Mouse (Mus musculus): ENCODE measurements around the gene Gm42674. TPM values are rescaled to one million over a fixed set of nuclear protein-coding genes. Genes with fewer than 3 reads are reported as not detected.

Gm42674 gene
- not detected in 2 replicates for polyA plus RNA-seq (2015; fragmentation: Nextera tagmentation; extraction: Ambion mirVana)

DNA sequence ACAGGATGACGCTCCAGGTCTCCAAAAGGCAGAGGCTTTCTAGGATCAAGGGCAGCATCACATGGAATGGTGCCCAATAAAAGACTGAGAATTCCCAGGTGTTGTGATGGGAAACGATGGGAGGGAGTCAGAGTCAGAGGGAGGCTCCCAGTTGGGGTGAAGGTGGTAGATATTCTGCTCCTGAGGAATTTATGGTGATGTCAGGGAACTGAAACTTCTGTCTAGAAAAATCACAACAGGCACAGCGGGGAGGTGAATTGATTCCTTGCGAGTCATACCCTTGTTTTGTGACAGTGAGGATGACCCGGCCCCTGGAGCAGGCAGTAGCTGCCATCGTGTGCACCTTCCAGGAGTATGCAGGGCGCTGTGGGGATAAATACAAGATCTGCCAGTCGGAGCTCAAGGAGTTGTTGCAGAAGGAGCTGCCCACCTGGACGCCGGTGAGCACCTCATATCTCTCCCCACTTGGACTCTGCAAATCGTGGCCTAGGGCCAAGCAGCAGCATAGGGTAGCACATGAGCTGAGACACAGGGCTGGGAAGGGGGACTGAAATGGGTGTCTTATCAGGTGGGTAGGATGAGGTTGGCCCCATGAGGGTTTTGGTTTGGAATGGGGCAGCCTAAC lies at the start of gene Gm42674:
TSS of gene Gm42674 (plus strand) at position 419 of the 625 bp plus-strand sequence.
- Histone ChIP-seq H3K4me1 (replicated peaks; ENCODE audit: control insufficient read depth, insufficient read depth, low read length) (peaks cover 13% of the 10 kb centered on the region), H3K4me3 (replicated peaks; ENCODE audit: low read length) (no peak within 1 kb of the TSS), H3K4me2 (ENCODE audit: low read length) (no peak within 1 kb of the TSS), H3K9ac (replicated peaks; ENCODE audit: low read depth, low read length) (no peak within 1 kb of the TSS), H3K9me3 (ENCODE audit: control insufficient read depth, low read length) (no peaks in the 10 kb centered on the region), H3K27me3 (replicated peaks; ENCODE audit: control insufficient read depth, insufficient read depth, low read length) (no peaks in the 10 kb centered on the region), H3K36me3 (ENCODE audit: control insufficient read depth, insufficient read depth) (no peaks in the 10 kb centered on the region), H3K27ac (ENCODE audit: low read length) (no peak within 1 kb of the TSS)
- ATAC-seq = no peak
- WGBS = 86% methylated on average over 11 of the region's 11 CpGs

DNA sequence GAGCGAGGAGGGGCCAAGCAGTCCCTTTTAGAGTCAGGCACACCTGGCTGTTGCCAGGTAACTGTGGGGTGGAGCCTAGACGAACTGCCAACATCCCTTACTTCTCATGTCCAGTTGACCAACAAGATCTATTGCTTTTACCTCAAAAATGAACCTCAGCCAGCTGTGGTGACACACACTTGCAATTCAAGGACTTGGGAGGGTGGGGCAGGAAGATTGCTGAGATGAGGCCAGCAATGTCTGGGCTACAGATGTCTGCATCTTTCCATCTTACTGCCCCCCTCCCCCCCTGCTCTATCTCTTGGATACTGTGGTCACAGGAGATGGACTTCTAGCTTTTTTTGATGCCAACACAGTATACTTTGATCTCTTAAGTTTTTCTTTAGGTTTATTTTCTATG lies 49.5 kb upstream of the Gm42674 start:
- ATAC-seq = no peak
- Histone ChIP-seq H3K27me3 (replicated peaks; ENCODE audit: control insufficient read depth, insufficient read depth, low read length) (no peaks in the 10 kb centered on the region), H3K9ac (replicated peaks; ENCODE audit: low read depth, low read length) (no peak overlapping the region), H3K4me2 (ENCODE audit: low read length) (no peak overlapping the region), H3K4me1 (replicated peaks; ENCODE audit: control insufficient read depth, insufficient read depth, low read length) (no peaks in the 10 kb centered on the region), H3K36me3 (ENCODE audit: control insufficient read depth, insufficient read depth) (no peaks in the 10 kb centered on the region), H3K9me3 (ENCODE audit: control insufficient read depth, low read length) (no peaks in the 10 kb centered on the region), H3K4me3 (replicated peaks; ENCODE audit: low read length) (no peak overlapping the region), H3K27ac (ENCODE audit: low read length) (no peak overlapping the region)
- WGBS = 88% methylated on average over 2 of the region's 2 CpGs

DNA sequence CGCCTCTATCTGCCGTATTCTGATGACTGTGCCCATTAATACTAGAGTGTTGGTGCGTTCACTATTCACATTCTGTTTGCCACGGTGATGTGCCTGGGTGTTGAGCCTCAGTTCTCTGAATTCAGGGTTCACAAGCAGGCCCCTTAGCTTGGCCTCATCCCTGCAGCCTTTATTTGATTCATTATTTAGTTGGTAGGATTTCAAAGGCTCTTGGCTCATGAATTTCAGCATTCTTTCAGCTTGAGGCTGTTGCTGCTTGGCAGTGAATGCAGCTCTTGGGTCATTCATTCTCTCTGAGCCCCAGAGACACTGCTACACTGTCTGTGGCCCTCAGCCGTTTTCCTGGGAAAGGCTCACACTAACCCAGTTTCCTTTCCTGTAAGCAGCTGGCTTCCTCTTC lies 45.8 kb upstream of the Gm42674 start:
- no peaks in the 10 kb centered on the region for H3K36me3 ChIP-seq (ENCODE audit: control insufficient read depth, insufficient read depth)
- no peak overlapping the region for H3K4me3 ChIP-seq (replicated peaks; ENCODE audit: low read length)
- H3K9me3 ChIP-seq (ENCODE audit: control insufficient read depth, low read length) = no peaks in the 10 kb centered on the region
- no peaks in the 10 kb centered on the region for H3K27me3 ChIP-seq (replicated peaks; ENCODE audit: control insufficient read depth, insufficient read depth, low read length)
- H3K4me2 ChIP-seq (ENCODE audit: low read length) = no peak overlapping the region
- peak; percentile 95 for ATAC-seq
- H3K27ac ChIP-seq (ENCODE audit: low read length) = peak overlapping the region; percentile 27; the same call in 1 of the 2 replicates
- WGBS = 10% methylated on average over 5 of the region's 5 CpGs
- H3K9ac ChIP-seq (replicated peaks; ENCODE audit: low read depth, low read length) = no peak overlapping the region
- no peaks in the 10 kb centered on the region for H3K4me1 ChIP-seq (replicated peaks; ENCODE audit: control insufficient read depth, insufficient read depth, low read length)

DNA sequence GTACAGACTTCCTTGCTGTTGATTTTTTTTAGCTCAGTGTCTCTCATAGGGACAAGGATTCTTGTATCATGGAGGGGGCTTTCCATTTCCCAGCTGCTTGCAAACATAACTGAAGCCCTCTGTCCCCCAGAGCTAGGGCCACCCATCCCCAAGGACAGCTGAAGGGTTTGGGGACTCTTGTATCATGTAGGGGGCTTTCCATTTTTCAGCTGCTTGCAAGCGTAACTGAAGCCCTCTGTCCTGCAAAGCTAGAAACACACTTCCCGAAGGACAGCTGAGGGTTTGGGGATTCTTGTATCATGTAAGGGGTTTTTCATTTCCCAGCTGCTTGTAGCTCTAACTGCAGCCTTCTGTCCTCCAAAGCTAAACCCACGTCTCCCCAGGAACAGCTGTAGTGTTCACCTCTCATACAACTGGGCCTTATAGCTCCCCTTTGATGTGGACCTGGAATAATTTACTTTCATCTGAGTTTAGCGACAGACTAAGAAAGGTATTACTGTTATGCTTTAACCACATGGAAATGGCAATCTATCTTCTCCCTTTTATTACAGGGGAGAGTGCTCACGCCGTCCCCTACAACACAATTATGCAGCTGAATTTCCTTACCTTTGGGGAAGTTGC lies 41.6 kb upstream of the Gm42674 start, which contains the start of gene S100a3:
TSS of gene S100a3 (plus strand) at position 571 of the 621 bp plus-strand sequence.
- Histone ChIP-seq H3K9me3 (ENCODE audit: control insufficient read depth, low read length) (no peaks in the 10 kb centered on the region), H3K36me3 (ENCODE audit: control insufficient read depth, insufficient read depth) (no peaks in the 10 kb centered on the region), H3K9ac (replicated peaks; ENCODE audit: low read depth, low read length) (no peak within 1 kb of the TSS), H3K4me2 (ENCODE audit: low read length) (no peak within 1 kb of the TSS), H3K4me3 (replicated peaks; ENCODE audit: low read length) (no peak within 1 kb of the TSS), H3K27me3 (replicated peaks; ENCODE audit: control insufficient read depth, insufficient read depth, low read length) (no peaks in the 10 kb centered on the region), H3K4me1 (replicated peaks; ENCODE audit: control insufficient read depth, insufficient read depth, low read length) (no peaks in the 10 kb centered on the region), H3K27ac (ENCODE audit: low read length) (no peak within 1 kb of the TSS)
- WGBS = 84% methylated on average over 6 of the region's 6 CpGs
- ATAC-seq = no peak

DNA sequence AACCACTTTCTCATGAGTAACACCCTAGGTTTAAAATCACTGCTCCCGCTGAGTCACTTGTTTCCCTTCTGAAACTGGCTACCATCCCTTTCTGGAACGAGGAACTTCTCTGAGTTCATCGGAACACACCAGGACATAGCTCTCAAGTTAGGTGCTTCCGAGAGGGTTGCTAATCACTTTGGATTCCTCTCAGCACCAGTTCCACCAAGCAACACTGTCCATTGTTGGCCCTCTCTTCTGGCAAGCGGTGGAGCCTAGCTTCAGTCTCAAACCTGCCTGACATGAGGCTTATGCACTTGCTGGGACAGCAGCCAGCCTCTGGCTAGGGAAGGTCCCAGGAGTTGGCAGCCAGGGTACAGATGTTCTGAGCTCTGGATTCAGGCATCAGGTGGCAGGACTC lies 27.0 kb upstream of the Gm42674 start:
- H3K4me2 ChIP-seq (ENCODE audit: low read length) = no peak overlapping the region
- WGBS = 80% methylated on average over 5 of the region's 5 CpGs
- no peak for ATAC-seq
- no peaks in the 10 kb centered on the region for H3K9me3 ChIP-seq (ENCODE audit: control insufficient read depth, low read length)
- H3K36me3 ChIP-seq (ENCODE audit: control insufficient read depth, insufficient read depth) = no peaks in the 10 kb centered on the region
- H3K4me3 ChIP-seq (replicated peaks; ENCODE audit: low read length) = no peak overlapping the region
- H3K27me3 ChIP-seq (replicated peaks; ENCODE audit: control insufficient read depth, insufficient read depth, low read length) = no peaks in the 10 kb centered on the region
- H3K4me1 ChIP-seq (replicated peaks; ENCODE audit: control insufficient read depth, insufficient read depth, low read length) = no peaks in the 10 kb centered on the region
- H3K27ac ChIP-seq (ENCODE audit: low read length) = no peak overlapping the region
- no peak overlapping the region for H3K9ac ChIP-seq (replicated peaks; ENCODE audit: low read depth, low read length)

DNA sequence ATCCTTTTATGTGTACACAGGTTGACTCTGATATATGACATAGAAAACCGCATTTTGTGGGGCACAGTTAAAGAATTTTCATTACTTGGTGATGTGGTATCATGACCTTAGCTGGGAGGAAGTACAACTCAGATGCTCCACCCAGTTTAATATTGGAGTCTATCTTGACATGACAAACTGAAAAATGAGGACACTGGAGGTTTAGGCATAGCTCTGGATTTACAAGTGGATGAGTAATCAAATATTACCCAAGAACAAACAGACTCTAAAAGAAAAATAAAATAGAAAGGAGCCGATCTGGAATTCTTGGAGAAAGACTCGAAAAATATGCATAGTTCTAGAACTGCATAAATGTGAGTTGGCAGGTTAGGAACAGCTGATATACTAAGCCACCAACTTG lies 26.4 kb upstream of the Gm42674 start:
- H3K9ac ChIP-seq (replicated peaks; ENCODE audit: low read depth, low read length) = no peak overlapping the region
- no peaks in the 10 kb centered on the region for H3K9me3 ChIP-seq (ENCODE audit: control insufficient read depth, low read length)
- no peaks in the 10 kb centered on the region for H3K27me3 ChIP-seq (replicated peaks; ENCODE audit: control insufficient read depth, insufficient read depth, low read length)
- ATAC-seq = no peak
- H3K27ac ChIP-seq (ENCODE audit: low read length) = no peak overlapping the region
- 90% methylated on average over 3 of the region's 3 CpGs for WGBS
- H3K4me2 ChIP-seq (ENCODE audit: low read length) = no peak overlapping the region
- H3K4me3 ChIP-seq (replicated peaks; ENCODE audit: low read length) = no peak overlapping the region
- no peaks in the 10 kb centered on the region for H3K36me3 ChIP-seq (ENCODE audit: control insufficient read depth, insufficient read depth)
- H3K4me1 ChIP-seq (replicated peaks; ENCODE audit: control insufficient read depth, insufficient read depth, low read length) = no peaks in the 10 kb centered on the region

DNA sequence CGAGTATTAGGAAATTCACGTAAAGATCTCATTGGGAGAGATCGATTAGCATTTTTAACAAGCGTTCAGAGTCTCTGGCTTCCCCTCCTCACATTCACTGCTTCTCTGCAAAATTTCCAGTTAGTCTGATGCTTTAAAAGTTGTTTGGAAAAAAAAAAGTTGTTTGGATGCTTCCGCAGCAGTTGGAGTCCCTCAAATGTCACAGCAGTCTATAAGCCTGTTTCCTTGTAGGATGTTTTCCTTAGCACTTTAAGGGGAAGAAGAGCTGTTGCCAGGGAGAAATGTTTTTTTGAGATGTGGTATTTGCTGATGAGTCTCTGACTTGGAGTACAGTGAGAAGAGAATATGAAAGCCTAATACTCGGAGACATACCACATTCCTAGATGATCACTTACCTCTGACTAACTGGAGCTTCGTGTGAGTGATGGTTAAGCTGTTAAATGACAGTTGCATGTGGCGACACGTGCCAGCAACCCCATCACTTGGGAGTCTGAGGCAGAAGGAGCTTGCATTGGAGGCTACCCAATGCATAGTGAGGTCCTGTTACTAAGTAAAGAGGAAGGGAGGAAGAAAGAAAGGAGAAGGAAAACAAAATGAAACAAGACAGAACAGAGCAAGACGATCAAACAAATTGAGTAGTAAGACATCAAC lies 25.2 kb upstream of the Gm42674 start:
- 69% methylated on average over 10 of the region's 10 CpGs for WGBS
- H3K9ac ChIP-seq (replicated peaks; ENCODE audit: low read depth, low read length) = no peak overlapping the region
- H3K4me3 ChIP-seq (replicated peaks; ENCODE audit: low read length) = no peak overlapping the region
- H3K4me2 ChIP-seq (ENCODE audit: low read length) = no peak overlapping the region
- no peak for ATAC-seq
- H3K9me3 ChIP-seq (ENCODE audit: control insufficient read depth, low read length) = no peaks in the 10 kb centered on the region
- H3K27ac ChIP-seq (ENCODE audit: low read length) = no peak overlapping the region
- no peaks in the 10 kb centered on the region for H3K4me1 ChIP-seq (replicated peaks; ENCODE audit: control insufficient read depth, insufficient read depth, low read length)
- no peaks in the 10 kb centered on the region for H3K27me3 ChIP-seq (replicated peaks; ENCODE audit: control insufficient read depth, insufficient read depth, low read length)
- no peaks in the 10 kb centered on the region for H3K36me3 ChIP-seq (ENCODE audit: control insufficient read depth, insufficient read depth)

DNA sequence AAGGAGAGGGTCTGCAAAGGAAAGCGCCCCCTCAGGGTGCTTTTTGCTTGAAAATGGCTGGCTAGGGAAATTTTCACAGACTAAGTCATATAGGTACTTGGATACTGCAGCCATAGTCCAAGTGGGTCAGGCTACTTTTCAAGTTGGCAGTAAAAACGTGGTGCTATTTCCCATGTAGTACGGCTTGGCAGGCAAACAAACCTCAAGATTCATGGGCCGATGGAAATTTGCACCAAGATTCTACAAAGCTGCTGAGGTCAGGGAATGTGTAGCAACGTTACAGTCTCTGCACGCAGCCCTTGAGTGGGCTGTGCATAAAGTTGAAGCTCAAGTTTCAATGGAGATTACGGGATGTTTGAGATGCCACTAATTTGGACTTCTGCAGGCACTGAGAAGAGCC lies 22.3 kb upstream of the Gm42674 start:
- no peak overlapping the region for H3K27ac ChIP-seq (ENCODE audit: low read length)
- H3K4me2 ChIP-seq (ENCODE audit: low read length) = no peak overlapping the region
- H3K36me3 ChIP-seq (ENCODE audit: control insufficient read depth, insufficient read depth) = no peaks in the 10 kb centered on the region
- no peak for ATAC-seq
- H3K9ac ChIP-seq (replicated peaks; ENCODE audit: low read depth, low read length) = no peak overlapping the region
- H3K9me3 ChIP-seq (ENCODE audit: control insufficient read depth, low read length) = no peaks in the 10 kb centered on the region
- no peak overlapping the region for H3K4me3 ChIP-seq (replicated peaks; ENCODE audit: low read length)
- no peaks in the 10 kb centered on the region for H3K27me3 ChIP-seq (replicated peaks; ENCODE audit: control insufficient read depth, insufficient read depth, low read length)
- H3K4me1 ChIP-seq (replicated peaks; ENCODE audit: control insufficient read depth, insufficient read depth, low read length) = no peaks in the 10 kb centered on the region
- WGBS = 80% methylated on average over 7 of the region's 7 CpGs

DNA sequence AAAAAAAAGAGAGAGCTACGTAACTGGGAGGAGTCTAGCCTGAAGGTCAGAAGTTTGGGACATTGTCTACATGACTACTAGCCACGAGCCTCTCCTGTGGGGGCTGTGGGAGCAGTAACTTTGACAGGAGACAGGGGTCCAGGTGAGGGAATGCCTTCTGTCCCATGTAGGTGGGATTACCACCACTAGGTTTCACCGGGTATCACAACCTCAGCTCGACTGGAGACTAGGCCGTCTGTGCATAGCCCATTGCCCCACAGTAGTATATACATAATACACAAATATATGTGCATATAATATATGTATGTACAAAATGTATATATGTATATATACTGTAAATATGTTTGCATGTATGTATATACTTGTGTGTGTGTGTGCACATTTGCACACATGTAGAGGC lies 20.6 kb upstream of the Gm42674 start:
- Histone ChIP-seq H3K27me3 (replicated peaks; ENCODE audit: control insufficient read depth, insufficient read depth, low read length) (no peaks in the 10 kb centered on the region), H3K36me3 (ENCODE audit: control insufficient read depth, insufficient read depth) (no peaks in the 10 kb centered on the region), H3K9me3 (ENCODE audit: control insufficient read depth, low read length) (no peaks in the 10 kb centered on the region), H3K27ac (ENCODE audit: low read length) (no peak overlapping the region), H3K4me2 (ENCODE audit: low read length) (no peak overlapping the region), H3K4me1 (replicated peaks; ENCODE audit: control insufficient read depth, insufficient read depth, low read length) (no peaks in the 10 kb centered on the region), H3K4me3 (replicated peaks; ENCODE audit: low read length) (no peak overlapping the region), H3K9ac (replicated peaks; ENCODE audit: low read depth, low read length) (no peak overlapping the region)
- no peak for ATAC-seq
- WGBS = 92% methylated on average over 5 of the region's 5 CpGs
